Mouse (Mus musculus) ES-Bruce4 (cell line): Measurements from ENCODE around the gene Fkbp11.
A peak's percentile ranks its signal among the peaks of the same experiment; 100 is the strongest.

Experiments used
- CTCF ChIP-seq: IDR thresholded peaks from one replicate; pipeline ENCODE4 v1.8.1; 2011; ENCODE audit warnings: low read depth, low read length
- EP300 ChIP-seq: IDR thresholded peaks from 2 replicates; pipeline ENCODE4 v1.6.1; 2011; ENCODE audit warnings: low read depth, low read length; ENCODE audit not compliant: insufficient read depth

- TF ChIP-seq EP300 (no peak), CTCF (peak; percentile 84)
Measured at GRCm38 (mm10) chr15:98699190-98700105, 28.6 kb downstream of the Fkbp11 start.
